Mouse (Mus musculus): ENCODE results near the gene Metap1.
A peak's percentile ranks its signal among the peaks of the same experiment; 100 is the strongest.

Metap1 gene

DNA sequence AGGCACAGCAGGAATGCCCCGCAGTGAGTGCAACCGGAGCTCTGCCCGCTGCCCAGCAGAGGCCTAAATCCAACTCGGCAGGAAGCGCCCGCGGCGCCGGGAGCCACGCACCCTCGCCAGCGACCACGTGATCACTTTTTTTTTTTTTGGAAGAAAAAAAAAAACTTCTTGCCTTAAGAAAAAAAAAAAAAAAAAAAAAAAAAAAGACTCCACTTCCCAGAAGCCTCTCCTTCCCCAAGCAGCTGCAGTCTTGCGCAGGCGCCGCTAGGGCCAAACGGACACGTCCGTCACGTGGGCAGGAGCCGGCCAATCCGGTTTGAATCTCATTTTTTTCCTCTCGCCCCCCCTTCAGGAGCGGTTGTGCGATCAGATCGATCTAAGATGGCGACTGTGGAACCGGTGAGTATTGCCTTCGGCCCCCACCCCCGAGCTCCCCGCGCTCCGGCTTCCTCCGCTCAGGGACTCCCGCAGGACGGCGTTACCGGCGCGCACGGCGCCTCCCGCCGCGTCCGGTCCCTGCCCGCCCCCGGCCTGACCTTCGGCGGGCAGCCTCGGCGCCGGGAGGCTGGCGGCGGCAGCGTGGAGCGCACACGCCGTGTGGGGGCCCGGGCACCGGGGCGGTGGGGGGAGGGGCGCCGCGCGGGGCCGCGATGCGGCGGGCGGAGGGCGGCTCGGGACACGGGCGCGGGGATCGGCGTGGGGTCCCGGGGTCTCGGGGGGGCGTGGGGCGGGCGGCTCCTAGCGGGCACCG is 37.8 kb upstream of the Metap1 start:
- Histone ChIP-seq H3K27me3 (ENCODE audit: insufficient read depth, low read length) (peaks cover 18% of the 10 kb centered on the region), H3K4me3 (replicated peaks; ENCODE audit: low read length) (peak overlapping the region; percentile 89), H3K4me1 (replicated peaks; ENCODE audit: low read depth, low read length) (peaks cover 47% of the 10 kb centered on the region), H3K36me3 (ENCODE audit: insufficient read depth, low read length) (peaks cover 10% of the 10 kb centered on the region; the same call in 1 of the 2 replicates), H3K9me3 (ENCODE audit: low read length) (no peaks in the 10 kb centered on the region)
- TF ChIP-seq CTCF (conservative IDR thresholded peaks at IDR 0.05; ENCODE audit: low read length) (no peak), NANOG (IDR thresholded peaks at IDR 0.05; ENCODE audit: borderline replicate concordance, low read length) (no peak), POU5F1 (IDR thresholded peaks at IDR 0.05; ENCODE audit: borderline replicate concordance, low read length) (no peak)

DNA sequence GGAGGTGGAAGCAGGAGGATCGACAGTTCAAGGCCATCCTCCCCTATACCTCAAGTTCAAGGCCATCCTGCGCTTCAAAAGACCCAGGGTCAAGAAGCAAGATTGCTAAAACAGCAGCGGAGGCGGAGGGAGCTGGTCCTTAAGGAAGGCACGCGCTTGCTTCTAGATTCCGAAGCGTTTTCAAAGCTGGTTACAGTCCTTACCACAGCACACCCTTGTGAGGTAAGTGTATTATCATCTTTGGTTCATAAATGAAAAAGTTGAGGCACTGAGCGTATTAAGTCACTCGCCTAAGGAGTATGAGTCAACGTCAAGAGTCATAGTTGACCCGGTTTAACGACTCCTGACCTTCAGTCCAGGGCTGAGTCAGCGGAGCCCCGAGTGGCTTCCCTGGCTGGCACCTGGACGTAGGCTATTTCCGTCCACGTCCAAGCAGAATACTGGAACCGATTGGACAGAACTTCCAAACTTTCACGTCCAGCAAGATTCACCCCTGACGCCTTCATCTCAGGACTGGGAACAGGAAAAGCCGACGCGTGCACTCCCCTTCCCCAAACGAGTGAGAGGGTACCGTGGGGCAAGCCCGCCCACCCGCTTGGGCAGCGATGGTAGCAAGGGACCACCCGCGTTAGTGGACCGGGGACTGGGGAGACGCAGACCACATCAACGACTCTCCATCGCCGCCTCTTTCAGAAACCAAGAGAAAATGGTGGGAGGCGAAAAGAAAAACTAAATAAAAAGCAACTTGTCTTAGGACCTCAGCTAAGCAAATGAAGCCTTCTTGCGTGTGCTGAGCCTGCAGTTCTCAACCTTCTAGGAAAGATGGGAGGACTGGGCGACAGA is 37.0 kb upstream of the Metap1 start, which contains the start of gene Eif4e:
TSS of gene Eif4e (plus strand) at position 107 of the 843 bp plus-strand sequence.
- TF ChIP-seq POU5F1 (IDR thresholded peaks at IDR 0.05; ENCODE audit: borderline replicate concordance, low read length) = no peak
- peaks cover 22% of the 10 kb centered on the region for H3K27me3 ChIP-seq (ENCODE audit: insufficient read depth, low read length)
- H3K9me3 ChIP-seq (ENCODE audit: low read length) = no peaks in the 10 kb centered on the region
- peak within 1 kb of the TSS; percentile 89 for H3K4me3 ChIP-seq (replicated peaks; ENCODE audit: low read length)
- peaks cover 4% of the 10 kb centered on the region; the same call in 1 of the 2 replicates for H3K36me3 ChIP-seq (ENCODE audit: insufficient read depth, low read length)
- peaks cover 40% of the 10 kb centered on the region for H3K4me1 ChIP-seq (replicated peaks; ENCODE audit: low read depth, low read length)

DNA sequence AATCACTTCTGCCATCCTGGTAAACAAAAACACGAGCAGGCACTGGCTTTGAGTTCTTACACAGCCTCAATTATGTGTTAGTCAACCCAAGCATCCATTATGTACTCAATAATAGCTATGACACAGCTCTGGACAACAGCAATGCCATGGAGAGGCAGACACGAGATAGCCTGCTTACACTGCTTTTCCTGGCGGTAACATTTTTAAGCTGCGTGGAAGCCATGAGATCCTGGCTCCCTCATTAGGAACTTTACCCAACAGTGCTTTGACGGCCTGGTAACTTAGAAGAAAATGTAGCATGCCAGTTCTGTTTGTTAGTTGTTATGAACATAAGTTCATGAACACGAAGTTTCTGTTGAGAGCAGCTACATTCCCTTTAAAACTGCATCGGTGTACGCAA is 36.2 kb upstream of the Metap1 start:
- Histone ChIP-seq H3K36me3 (ENCODE audit: insufficient read depth, low read length) (peaks cover under 1% of the 10 kb centered on the region; the same call in 1 of the 2 replicates), H3K4me1 (replicated peaks; ENCODE audit: low read depth, low read length) (peaks cover 32% of the 10 kb centered on the region), H3K4me3 (replicated peaks; ENCODE audit: low read length) (peak overlapping the region; percentile 89; the same call in 1 of the 2 replicates), H3K9me3 (ENCODE audit: low read length) (no peaks in the 10 kb centered on the region), H3K27me3 (ENCODE audit: insufficient read depth, low read length) (peaks cover 29% of the 10 kb centered on the region)
- TF ChIP-seq CTCF (conservative IDR thresholded peaks at IDR 0.05; ENCODE audit: low read length) = no peak
- no peak for TF ChIP-seq NANOG (IDR thresholded peaks at IDR 0.05; ENCODE audit: borderline replicate concordance, low read length)
- no peak for TF ChIP-seq POU5F1 (IDR thresholded peaks at IDR 0.05; ENCODE audit: borderline replicate concordance, low read length)

DNA sequence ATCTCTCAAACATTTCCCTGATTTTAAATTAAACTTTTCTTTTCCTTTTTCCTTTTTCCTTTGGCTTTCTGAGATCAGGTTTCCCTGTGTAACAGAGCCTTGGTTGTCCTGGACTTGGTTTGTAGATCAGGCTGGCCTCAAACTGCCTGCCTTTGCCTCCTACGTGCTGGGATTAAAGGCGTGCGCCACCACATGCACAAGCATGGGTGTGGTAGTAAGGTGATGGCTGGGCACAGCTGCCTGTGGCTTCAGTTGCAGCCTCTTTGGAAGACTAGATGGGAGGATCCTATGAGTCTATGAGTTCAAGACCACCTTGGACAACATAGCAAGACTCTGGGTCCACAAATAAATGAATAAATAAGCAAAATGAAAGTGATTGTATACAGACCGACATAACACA is 34.6 kb upstream of the Metap1 start:
- Histone ChIP-seq H3K4me1 (replicated peaks; ENCODE audit: low read depth, low read length) (peaks cover 19% of the 10 kb centered on the region), H3K9me3 (ENCODE audit: low read length) (no peaks in the 10 kb centered on the region), H3K36me3 (ENCODE audit: insufficient read depth, low read length) (no peaks in the 10 kb centered on the region), H3K27me3 (ENCODE audit: insufficient read depth, low read length) (peaks cover 32% of the 10 kb centered on the region), H3K4me3 (replicated peaks; ENCODE audit: low read length) (no peak overlapping the region)
- TF ChIP-seq NANOG (IDR thresholded peaks at IDR 0.05; ENCODE audit: borderline replicate concordance, low read length) = no peak
- no peak for TF ChIP-seq POU5F1 (IDR thresholded peaks at IDR 0.05; ENCODE audit: borderline replicate concordance, low read length)
- TF ChIP-seq CTCF (conservative IDR thresholded peaks at IDR 0.05; ENCODE audit: low read length) = no peak

DNA sequence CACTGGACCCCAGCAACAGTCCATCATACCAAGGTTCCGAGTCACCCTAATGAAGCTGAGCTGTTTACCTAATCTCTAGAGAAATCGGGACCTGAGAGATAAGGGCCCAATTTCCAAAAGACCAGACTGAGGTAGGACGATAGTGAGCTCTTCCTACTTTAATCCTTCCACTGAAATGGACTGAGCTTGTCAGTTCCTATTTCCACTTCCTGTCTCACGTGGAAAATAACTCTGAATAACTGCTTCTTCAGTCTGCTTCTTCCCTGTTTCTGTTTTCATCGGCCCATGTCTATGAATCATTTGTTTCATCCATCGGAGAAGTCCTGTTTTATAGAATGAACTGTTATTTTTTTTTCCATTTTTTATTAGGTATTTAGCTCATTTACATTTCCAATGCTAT is 29.9 kb upstream of the Metap1 start:
- Histone ChIP-seq H3K36me3 (ENCODE audit: insufficient read depth, low read length) (no peaks in the 10 kb centered on the region), H3K27me3 (ENCODE audit: insufficient read depth, low read length) (peaks cover 21% of the 10 kb centered on the region), H3K4me1 (replicated peaks; ENCODE audit: low read depth, low read length) (peaks cover 12% of the 10 kb centered on the region), H3K9me3 (ENCODE audit: low read length) (no peaks in the 10 kb centered on the region), H3K4me3 (replicated peaks; ENCODE audit: low read length) (no peak overlapping the region)
- TF ChIP-seq POU5F1 (IDR thresholded peaks at IDR 0.05; ENCODE audit: borderline replicate concordance, low read length) = no peak
- no peak for TF ChIP-seq NANOG (IDR thresholded peaks at IDR 0.05; ENCODE audit: borderline replicate concordance, low read length)
- no peak for TF ChIP-seq CTCF (conservative IDR thresholded peaks at IDR 0.05; ENCODE audit: low read length)

DNA sequence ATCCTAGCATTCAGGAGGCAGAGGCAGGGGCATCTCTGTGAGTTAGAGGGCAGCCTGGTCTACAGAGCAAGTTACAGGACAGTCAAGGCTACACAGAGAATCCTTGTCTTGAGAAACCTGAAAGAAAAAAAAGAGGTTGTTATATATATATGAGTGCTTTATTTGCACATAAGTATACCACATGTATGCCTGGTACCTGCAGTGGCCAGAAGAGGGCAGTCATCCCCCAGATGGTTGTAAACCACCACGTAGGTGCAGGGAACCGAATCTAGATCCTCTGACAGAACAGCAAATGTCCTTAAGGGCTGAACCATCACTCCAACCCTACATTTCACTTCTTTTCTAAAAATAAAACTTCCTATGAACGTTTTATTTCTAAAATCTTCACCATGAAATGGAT is 28.6 kb upstream of the Metap1 start:
- peaks cover 19% of the 10 kb centered on the region for H3K27me3 ChIP-seq (ENCODE audit: insufficient read depth, low read length)
- no peak for TF ChIP-seq POU5F1 (IDR thresholded peaks at IDR 0.05; ENCODE audit: borderline replicate concordance, low read length)
- TF ChIP-seq NANOG (IDR thresholded peaks at IDR 0.05; ENCODE audit: borderline replicate concordance, low read length) = no peak
- TF ChIP-seq CTCF (conservative IDR thresholded peaks at IDR 0.05; ENCODE audit: low read length) = peak; percentile 79
- H3K9me3 ChIP-seq (ENCODE audit: low read length) = no peaks in the 10 kb centered on the region
- no peak overlapping the region for H3K4me3 ChIP-seq (replicated peaks; ENCODE audit: low read length)
- H3K4me1 ChIP-seq (replicated peaks; ENCODE audit: low read depth, low read length) = peaks cover 16% of the 10 kb centered on the region
- H3K36me3 ChIP-seq (ENCODE audit: insufficient read depth, low read length) = no peaks in the 10 kb centered on the region

DNA sequence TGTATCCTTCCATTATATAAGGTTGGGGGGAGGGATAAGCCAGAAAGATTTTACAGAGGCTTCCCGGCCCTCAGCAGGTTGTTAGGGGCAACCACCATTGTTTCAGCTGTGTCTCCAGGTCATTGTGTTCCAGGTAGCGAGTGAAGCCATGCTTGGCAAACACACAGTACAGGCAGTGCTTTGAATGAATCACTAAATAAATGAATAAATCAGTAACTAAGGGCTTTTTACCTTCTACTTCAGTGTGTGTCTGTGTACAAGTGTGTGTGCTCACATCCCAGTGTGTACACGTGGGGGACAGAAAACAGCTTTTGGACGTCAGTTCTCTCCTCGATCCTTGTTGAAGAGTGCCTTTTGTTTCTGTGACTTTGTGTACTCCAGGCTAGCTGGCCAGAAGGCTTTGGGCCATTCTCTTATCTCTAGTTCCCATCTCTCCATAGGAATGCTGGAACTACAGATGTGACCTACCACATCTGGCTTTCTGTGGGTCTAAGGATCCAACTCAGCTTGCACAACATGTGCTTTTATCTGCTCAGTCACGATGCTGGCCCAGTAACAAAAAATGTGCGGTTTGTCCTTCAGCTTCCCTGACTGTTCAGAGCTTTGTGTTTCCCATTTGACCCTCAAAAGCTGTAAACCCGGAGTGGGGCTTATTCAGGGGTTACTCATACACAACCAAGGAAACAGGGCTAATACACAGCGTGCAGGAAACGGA is 26.5 kb upstream of the Metap1 start:
- TF ChIP-seq CTCF (conservative IDR thresholded peaks at IDR 0.05; ENCODE audit: low read length) (no peak), POU5F1 (IDR thresholded peaks at IDR 0.05; ENCODE audit: borderline replicate concordance, low read length) (no peak)
- Histone ChIP-seq H3K4me3 (replicated peaks; ENCODE audit: low read length) (no peak overlapping the region), H3K27me3 (ENCODE audit: insufficient read depth, low read length) (peaks cover 6% of the 10 kb centered on the region), H3K9me3 (ENCODE audit: low read length) (no peaks in the 10 kb centered on the region), H3K36me3 (ENCODE audit: insufficient read depth, low read length) (no peaks in the 10 kb centered on the region), H3K4me1 (replicated peaks; ENCODE audit: low read depth, low read length) (peaks cover 16% of the 10 kb centered on the region)

DNA sequence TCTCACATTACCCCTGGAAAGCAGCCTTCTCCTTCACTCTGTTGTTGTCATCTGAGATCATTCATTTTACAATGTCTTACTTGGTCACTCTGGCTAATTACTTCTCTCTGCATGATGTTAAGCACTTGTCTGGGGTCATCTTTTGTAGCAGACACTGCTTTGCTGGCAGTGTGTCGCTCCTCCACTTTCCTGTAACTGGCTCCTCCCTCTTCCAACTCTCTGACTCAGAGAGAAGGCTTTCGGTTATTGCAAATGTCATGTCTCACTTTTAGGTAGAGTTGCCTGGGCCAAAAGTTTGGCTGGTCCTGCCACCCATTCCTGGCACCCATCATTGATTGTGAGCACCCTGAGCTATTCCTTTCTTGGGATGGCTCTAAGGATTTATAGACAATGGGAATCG is 25.4 kb upstream of the Metap1 start:
- H3K4me3 ChIP-seq (replicated peaks; ENCODE audit: low read length) = no peak overlapping the region
- no peaks in the 10 kb centered on the region; the same call in 1 of the 2 replicates for H3K27me3 ChIP-seq (ENCODE audit: insufficient read depth, low read length)
- no peaks in the 10 kb centered on the region for H3K9me3 ChIP-seq (ENCODE audit: low read length)
- H3K36me3 ChIP-seq (ENCODE audit: insufficient read depth, low read length) = no peaks in the 10 kb centered on the region
- TF ChIP-seq CTCF (conservative IDR thresholded peaks at IDR 0.05; ENCODE audit: low read length) = no peak
- no peak for TF ChIP-seq NANOG (IDR thresholded peaks at IDR 0.05; ENCODE audit: borderline replicate concordance, low read length)
- no peak for TF ChIP-seq POU5F1 (IDR thresholded peaks at IDR 0.05; ENCODE audit: borderline replicate concordance, low read length)
- peaks cover 16% of the 10 kb centered on the region for H3K4me1 ChIP-seq (replicated peaks; ENCODE audit: low read depth, low read length)

Measured in E14TG2a.4 (cell line).